Mouse (Mus musculus) embryonic fibroblast, embryonic 13.5 days (primary cell): ENCODE measurements around the gene Pdap1.
A peak's percentile ranks its signal among the peaks of the same experiment; 100 is the strongest.

Experiments used
- CTCF ChIP-seq: IDR thresholded peaks from 2 replicates; pipeline ENCODE4 v1.5.1; 2011; ENCODE audit warnings: mild to moderate bottlenecking, control low read depth, low read length, moderate library complexity, borderline replicate concordance; ENCODE audit not compliant: insufficient read depth
- POLR2A ChIP-seq: IDR thresholded peaks from 2 replicates; pipeline ENCODE4 v1.6.1; 2011; ENCODE audit warnings: low read depth, mild to moderate bottlenecking, control low read depth, low read length, moderate library complexity

GRCm38 (mm10) chr5:145129124-145129523 lies 10.9 kb downstream of the Pdap1 start:
- TF ChIP-seq POLR2A, result 0 out of 2 replicates have a peak, but pooled peaks have one; percentile 21
- no peak for TF ChIP-seq CTCF
